Mouse (Mus musculus): Measurements from ENCODE around the gene Ric3.

DNA sequence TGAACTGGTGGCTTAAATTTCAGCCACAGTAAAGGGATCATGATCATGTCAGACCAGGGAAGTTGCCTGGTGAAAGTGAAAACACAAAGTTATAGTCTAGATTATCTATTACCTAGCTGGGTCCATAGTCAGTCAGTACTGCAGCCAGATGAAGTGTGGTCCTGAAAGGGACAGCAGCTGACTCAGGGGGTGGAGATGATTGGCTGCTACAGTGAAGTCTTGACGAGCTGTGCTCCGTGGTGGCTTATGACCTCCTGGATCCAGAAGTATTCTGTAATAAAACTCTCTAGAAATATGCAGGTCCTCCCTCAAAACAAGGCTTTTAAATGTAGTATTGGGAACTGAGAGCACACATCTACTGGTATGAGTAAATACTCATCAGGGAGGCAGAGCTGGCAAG, 3.8 kb upstream of the Ric3 start:
- TF ChIP-seq POLR2A (IDR thresholded peaks at IDR 0.05; ENCODE audit: borderline replicate concordance, low read depth, low read length): no peak
- TF ChIP-seq CTCF (IDR thresholded peaks at IDR 0.05; ENCODE audit: low read depth, low read length): no peak

All from bone marrow macrophage, adult 2 months (primary cell).